Mouse (Mus musculus) lung, adult 2 months (tissue): ENCODE data around the gene Utp11.

Experiments
- CTCF ChIP-seq: fragments of 200-500 bp; IDR thresholded peaks from 2 replicates; pipeline ENCODE4 v1.5.1; 2011; ENCODE audit warnings: mild to moderate bottlenecking, low read length, control low read depth; ENCODE audit not compliant: insufficient read depth
- POLR2A ChIP-seq: fragments of 200-500 bp; IDR thresholded peaks from 2 replicates; pipeline ENCODE4 v1.6.1; 2011; ENCODE audit warnings: low read depth, mild to moderate bottlenecking, control low read depth, low read length, borderline replicate concordance; ENCODE audit errors: extremely low read depth

- TF ChIP-seq CTCF = no peak
- no peak for TF ChIP-seq POLR2A
Observed at GRCm38 (mm10) chr4:124670232-124670631, 23.2 kb downstream of the Utp11 start.
